Mouse (Mus musculus) left cerebral cortex, adult 2 months (tissue): ENCODE measurements around the gene Birc6. TPM values are rescaled to one million over a fixed set of nuclear protein-coding genes. Genes with fewer than 3 reads are reported as not detected.

ENCODE experiments used
- DNase-seq, 2 experiments: peaks; one replicate each; pipeline ENCODE4 v3.0.0; 2021 to 2022; ENCODE audit warnings: low spot score in 2 of 2, mixed read lengths in 1 of 2; ENCODE audit errors: extremely low spot score in 1 of 2
- H3K27ac ChIP-seq: fragments of 200-600 bp; 2 replicates; pipeline ENCODE4 v1.8.1; 2022
- H3K4me3 ChIP-seq: fragments of 200-600 bp; 2 replicates; pipeline ENCODE4 v1.8.1; 2022
- CTCF ChIP-seq: fragments of 200-600 bp; IDR thresholded peaks from 2 replicates; pipeline ENCODE4 v1.8.1; 2022; ENCODE audit warnings: antibody characterized with exemption, mild to moderate bottlenecking, moderate library complexity
- intact Hi-C: fragments of 180-260 bp; cut with DNase I; formaldehyde crosslinking; loops from one replicate; pipeline ENCODE4 v1.15.1; 2025
- total RNA-seq, 2 experiments: library from RNA; stranded (reverse); gene quantifications; 2 replicates each; pipeline ENCODE4 v1.2.3; 2021

The Birc6 gene
- total RNA-seq, 2 experiments from 2014 or later, result 132 to 144 TPM

GRCm38 (mm10) chr17:74569219-74569618, 41.1 kb downstream of the Birc6 start:
- DNase-seq, result no peak
- H3K4me3 ChIP-seq, result no peak overlapping the region
- TF ChIP-seq CTCF, result no peak
- H3K27ac ChIP-seq, result no peak overlapping the region
- intact Hi-C loops, result no loop called here

GRCm38 (mm10) chr17:74570585-74570984, 42.5 kb downstream of the Birc6 start:
- TF ChIP-seq CTCF, result no peak
- intact Hi-C loops, result no loop called here
- DNase-seq, result no peak
- H3K27ac ChIP-seq, result no peak overlapping the region
- no peak overlapping the region for H3K4me3 ChIP-seq

- TF ChIP-seq CTCF, result no peak
- H3K27ac ChIP-seq, result no peak overlapping the region
- intact Hi-C loops, result no loop called here
- H3K4me3 ChIP-seq, result no peak overlapping the region
- no peak for DNase-seq
Measured at GRCm38 (mm10) chr17:74577173-74577572, 49.1 kb downstream of the Birc6 start.

- Histone ChIP-seq H3K27ac (no peak overlapping the region), H3K4me3 (no peak overlapping the region)
- no peak for TF ChIP-seq CTCF
- intact Hi-C loops, result no loop called here
- no peak for DNase-seq
Measured at GRCm38 (mm10) chr17:74579586-74579985, 51.5 kb downstream of the Birc6 start.

GRCm38 (mm10) chr17:74580738-74581137, 52.6 kb downstream of the Birc6 start:
- Histone ChIP-seq H3K4me3 (no peak overlapping the region), H3K27ac (no peak overlapping the region)
- no peak for DNase-seq
- no peak for TF ChIP-seq CTCF
- intact Hi-C loops, result no loop called here

GRCm38 (mm10) chr17:74586768-74587167, 58.7 kb downstream of the Birc6 start:
- no peak overlapping the region for H3K27ac ChIP-seq
- no peak overlapping the region for H3K4me3 ChIP-seq
- no peak for TF ChIP-seq CTCF
- no peak for DNase-seq
- intact Hi-C loops, result no loop called here

GRCm38 (mm10) chr17:74598908-74599307, 70.8 kb downstream of the Birc6 start:
- no peak for TF ChIP-seq CTCF

GRCm38 (mm10) chr17:74599396-74599795, 71.3 kb downstream of the Birc6 start:
- TF ChIP-seq CTCF, result no peak; the same call in 1 of the 2 replicates
- H3K27ac ChIP-seq, result no peak overlapping the region
- DNase-seq, result no peak
- no peak overlapping the region for H3K4me3 ChIP-seq
- intact Hi-C loops, result no loop called here

More at GRCm38 (mm10) chr17:74598908-74599307, 70.8 kb downstream of the Birc6 start:
- intact Hi-C loops, result no loop called here
- Histone ChIP-seq H3K4me3 (no peak overlapping the region), H3K27ac (no peak overlapping the region)
- no peak for DNase-seq

GRCm38 (mm10) chr17:74601201-74601600, 73.1 kb downstream of the Birc6 start:
- Histone ChIP-seq H3K4me3 (no peak overlapping the region), H3K27ac (no peak overlapping the region)
- no peak for DNase-seq
- no peak for TF ChIP-seq CTCF
- intact Hi-C loops, result no loop called here

GRCm38 (mm10) chr17:74630798-74631197, 102.7 kb downstream of the Birc6 start:
- H3K27ac ChIP-seq, result no peak overlapping the region
- no peak overlapping the region for H3K4me3 ChIP-seq
- TF ChIP-seq CTCF, result no peak
- no peak for DNase-seq
- intact Hi-C loops, result no loop called here

- Histone ChIP-seq H3K4me3 (no peak overlapping the region), H3K27ac (no peak overlapping the region)
- TF ChIP-seq CTCF, result no peak
- no peak for DNase-seq
- intact Hi-C loops, result no loop called here
Measured at GRCm38 (mm10) chr17:74642445-74642844, 114.3 kb downstream of the Birc6 start.

GRCm38 (mm10) chr17:74658362-74658761, 130.3 kb downstream of the Birc6 start:
- intact Hi-C loops, result no loop called here
- Histone ChIP-seq H3K27ac (no peak overlapping the region), H3K4me3 (no peak overlapping the region)
- no peak for DNase-seq
- TF ChIP-seq CTCF, result no peak

- TF ChIP-seq CTCF, result no peak
- DNase-seq, result no peak
- intact Hi-C loops, result no loop called here
- H3K4me3 ChIP-seq, result no peak overlapping the region
- no peak overlapping the region for H3K27ac ChIP-seq
Measured at GRCm38 (mm10) chr17:74668010-74668409, 139.9 kb downstream of the Birc6 start.

GRCm38 (mm10) chr17:74670031-74670430, 141.9 kb downstream of the Birc6 start:
- Histone ChIP-seq H3K27ac (no peak overlapping the region), H3K4me3 (no peak overlapping the region)
- DNase-seq, result no peak
- TF ChIP-seq CTCF, result no peak
- intact Hi-C loops, result loop anchor here (10.0 kb wide), 1 partner anchor 865 kb away; no protein-coding TSS in a partner anchor
